Mouse (Mus musculus) thymus, adult 2 months (tissue): ENCODE measurements at regions not wholly inside any gene's neighbourhood (a gene's known extent, or its start where the extent isn't known, plus 50 kb on each side); places are given as distances from the start of the nearest gene placed in this dataset.

Source experiments
- DNase-seq: peaks from one replicate; pipeline ENCODE4 v3.0.0; 2021
- H3K27ac ChIP-seq: fragments of 200-500 bp; 2 replicates; pipeline ENCODE4 v1.5.1; 2012; ENCODE audit warnings: low read length, control low read depth; ENCODE audit not compliant: control insufficient read depth, insufficient read depth
- H3K27me3 ChIP-seq: fragments of 200-500 bp; 2 replicates; pipeline ENCODE4 v1.6.1; 2012; ENCODE audit warnings: mild to moderate bottlenecking, low read length, moderate library complexity, mixed read lengths; ENCODE audit not compliant: control insufficient read depth, insufficient read depth
- H3K36me3 ChIP-seq: fragments of 200-500 bp; 2 replicates; pipeline ENCODE4 v1.6.1; 2012; ENCODE audit warnings: mild to moderate bottlenecking, low read length, moderate library complexity; ENCODE audit not compliant: control insufficient read depth, insufficient read depth
- H3K4me1 ChIP-seq: fragments of 200-500 bp; replicated peaks from 2 replicates; pipeline ENCODE4 v1.6.1; 2012; ENCODE audit warnings: low read length; ENCODE audit not compliant: control insufficient read depth, insufficient read depth
- H3K4me3 ChIP-seq: fragments of 200-500 bp; 2 replicates; pipeline ENCODE4 v1.5.1; 2012; ENCODE audit warnings: mild to moderate bottlenecking, low read length, control low read depth, moderate library complexity; ENCODE audit not compliant: control insufficient read depth, insufficient read depth
- CTCF ChIP-seq: fragments of 200-500 bp; IDR thresholded peaks from 2 replicates; pipeline ENCODE4 v1.5.1; 2012; ENCODE audit warnings: mild to moderate bottlenecking, control low read depth, low read length, moderate library complexity, borderline replicate concordance; ENCODE audit not compliant: control insufficient read depth, poor library complexity, insufficient read depth; ENCODE audit errors: extremely low read depth
- POLR2A ChIP-seq: fragments of 200-500 bp; IDR thresholded peaks from 2 replicates; pipeline ENCODE4 v1.6.1; 2012; ENCODE audit warnings: mild to moderate bottlenecking, low read length, control low read depth, moderate library complexity; ENCODE audit not compliant: control insufficient read depth, poor library complexity, insufficient read depth; ENCODE audit errors: extremely low read depth
- WGBS: fragments of 180-500 bp; shearing (Covaris S2); methylation state at CpG from one replicate; pipeline ENCODE4 v1.1.7; 2018; 5-methylcytosine and 5-hydroxymethylcytosine counted together

DNA sequence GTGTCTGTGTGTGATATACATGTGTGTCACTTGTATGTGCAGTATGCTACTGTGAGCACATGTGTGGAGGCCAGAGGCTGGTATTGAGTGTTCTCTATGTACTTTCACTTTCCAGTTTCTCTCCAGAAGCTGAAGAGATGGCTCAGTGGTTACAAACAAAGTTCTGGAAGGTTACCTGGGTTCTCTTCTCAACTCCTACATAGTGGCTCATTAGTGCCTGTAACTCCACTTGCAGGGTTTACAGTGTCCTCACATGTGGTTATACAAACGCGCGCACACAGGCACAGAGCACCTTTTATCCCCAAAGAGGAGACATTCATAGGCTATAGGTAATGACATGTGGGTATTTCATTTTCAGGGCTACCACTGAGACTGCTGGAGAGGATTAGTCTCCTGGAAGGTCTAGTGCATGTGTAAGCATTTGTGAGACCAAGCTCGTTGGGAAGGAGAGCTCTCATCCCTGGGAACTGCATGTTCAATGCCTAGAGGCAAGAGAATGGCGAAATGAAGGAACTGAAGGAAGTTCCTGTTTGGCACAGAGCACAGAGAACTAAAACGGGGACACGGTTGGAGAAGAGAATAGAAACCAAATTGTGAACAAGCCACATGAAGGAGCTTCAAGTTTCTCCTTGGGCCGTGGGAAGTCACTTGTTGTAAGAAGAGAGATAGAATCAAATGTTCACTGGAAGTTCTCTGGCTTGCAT is 153.7 kb downstream of the Cog6 start:
- no peaks in the 10 kb centered on the region for H3K36me3 ChIP-seq
- no peak overlapping the region for H3K27ac ChIP-seq
- H3K27me3 ChIP-seq, result no peaks in the 10 kb centered on the region
- H3K4me3 ChIP-seq, result no peak overlapping the region
- DNase-seq, result no peak
- WGBS, result 15% methylated on average over 8 of the region's 8 CpGs
- TF ChIP-seq CTCF (no peak), POLR2A (no peak)
- peaks cover 15% of the 10 kb centered on the region for H3K4me1 ChIP-seq

DNA sequence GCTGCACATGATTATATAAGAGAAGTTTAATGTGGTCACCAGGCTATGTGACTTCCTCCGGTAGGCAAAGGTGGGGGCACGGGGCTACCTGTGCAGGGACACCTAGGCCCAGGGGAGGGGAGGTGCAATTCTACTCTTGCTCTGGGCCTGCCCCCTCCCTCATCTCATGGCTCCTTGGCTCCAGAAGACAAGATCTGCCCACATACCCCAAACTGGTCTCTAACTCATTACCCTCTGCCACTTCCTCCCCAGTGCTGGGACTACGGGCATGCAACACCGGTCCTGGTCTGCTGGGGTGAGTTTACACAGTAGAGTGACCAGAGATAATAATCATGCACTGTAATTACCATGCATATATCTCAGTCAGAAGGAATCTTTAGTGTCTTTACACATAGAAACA is 155.0 kb downstream of the Cog6 start:
- H3K27ac ChIP-seq, result no peak overlapping the region
- H3K4me3 ChIP-seq, result no peak overlapping the region
- TF ChIP-seq CTCF (no peak), POLR2A (no peak)
- no peak for DNase-seq
- WGBS, result 61% methylated on average over 4 of the region's 4 CpGs
- peaks cover 19% of the 10 kb centered on the region for H3K4me1 ChIP-seq
- no peaks in the 10 kb centered on the region for H3K36me3 ChIP-seq
- H3K27me3 ChIP-seq, result no peaks in the 10 kb centered on the region

DNA sequence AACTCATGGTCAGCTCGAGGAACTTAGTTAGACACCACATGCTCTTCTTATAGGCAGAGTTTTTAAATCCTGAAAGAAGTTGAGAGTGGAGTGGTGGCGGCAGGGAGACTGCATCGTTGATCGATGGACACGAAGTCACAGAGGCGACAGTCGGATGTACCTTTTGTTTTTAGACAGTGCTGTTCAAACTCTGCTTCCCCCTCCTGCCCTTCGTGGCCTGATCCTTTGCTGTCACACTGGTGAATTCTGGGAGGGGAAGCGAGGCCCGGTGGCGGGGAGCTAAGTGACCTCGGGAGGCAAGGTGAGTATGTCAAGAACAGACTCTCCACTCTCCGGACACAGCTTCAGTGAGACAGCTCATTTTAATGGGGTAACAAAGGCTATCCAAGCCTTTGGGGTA is 155.5 kb downstream of the Cog6 start:
- no peak overlapping the region for H3K27ac ChIP-seq
- WGBS, result 91% methylated on average over 13 of the region's 13 CpGs
- no peaks in the 10 kb centered on the region for H3K27me3 ChIP-seq
- no peak for TF ChIP-seq CTCF
- peaks cover 21% of the 10 kb centered on the region for H3K4me1 ChIP-seq
- no peak overlapping the region for H3K4me3 ChIP-seq
- no peaks in the 10 kb centered on the region for H3K36me3 ChIP-seq
- DNase-seq, result no peak

DNA sequence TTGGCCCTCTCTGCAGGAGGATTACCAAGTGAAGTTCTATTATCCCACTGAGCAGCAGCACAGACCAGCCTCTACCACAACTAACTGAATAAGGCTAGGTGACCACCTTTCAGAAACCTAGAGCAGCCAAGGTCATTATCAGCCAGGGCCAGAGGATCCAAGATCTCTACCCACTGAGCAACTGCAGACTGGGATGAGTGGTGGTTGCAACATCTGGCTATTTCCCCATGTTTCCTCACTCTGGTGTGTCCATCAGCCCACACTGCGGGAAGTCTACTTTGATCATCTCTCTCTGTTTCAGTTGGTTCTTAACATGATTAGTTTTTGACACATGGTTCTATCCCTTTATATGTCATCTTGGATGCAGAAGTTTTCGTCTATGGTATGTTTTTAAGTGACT is 157.2 kb downstream of the Cog6 start:
- peaks cover 17% of the 10 kb centered on the region for H3K4me1 ChIP-seq
- no peak overlapping the region for H3K4me3 ChIP-seq
- TF ChIP-seq CTCF (no peak), POLR2A (no peak)
- DNase-seq, result no peak
- 97% methylated on average over 2 of the region's 2 CpGs for WGBS
- H3K27me3 ChIP-seq, result no peaks in the 10 kb centered on the region
- no peaks in the 10 kb centered on the region for H3K36me3 ChIP-seq
- no peak overlapping the region for H3K27ac ChIP-seq

DNA sequence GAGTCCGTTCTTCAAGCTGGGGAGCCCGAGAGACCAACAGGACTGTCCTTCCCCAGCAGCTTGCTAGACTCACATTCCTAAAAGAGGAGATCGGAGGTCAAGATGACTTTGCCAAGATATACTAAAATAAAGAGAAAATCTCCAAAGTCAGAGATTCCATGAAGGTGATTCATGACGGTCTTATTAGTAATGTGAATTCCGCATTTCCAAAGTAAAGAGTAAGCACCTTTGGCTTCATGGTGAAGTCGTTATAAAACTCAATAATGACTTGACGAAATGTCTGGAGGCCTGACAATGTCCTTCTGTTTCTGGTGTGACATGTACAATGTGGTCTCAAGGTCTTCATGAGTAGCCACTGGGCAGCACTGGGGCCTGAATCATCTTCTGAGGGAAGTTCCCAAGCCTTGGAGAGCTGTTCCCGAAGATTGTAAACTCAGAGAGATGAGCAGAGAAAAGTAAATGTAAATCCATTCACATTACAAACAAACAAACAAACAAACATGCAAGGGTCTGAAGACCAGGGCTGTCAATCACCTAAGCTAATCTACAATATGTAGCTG is 157.7 kb downstream of the Cog6 start:
- Histone ChIP-seq H3K27ac (no peak overlapping the region), H3K27me3 (no peaks in the 10 kb centered on the region), H3K4me1 (peaks cover 16% of the 10 kb centered on the region), H3K4me3 (no peak overlapping the region), H3K36me3 (no peaks in the 10 kb centered on the region)
- no peak for TF ChIP-seq CTCF
- no peak for TF ChIP-seq POLR2A
- DNase-seq, result no peak
- WGBS, result 97% methylated on average over 8 of the region's 8 CpGs

DNA sequence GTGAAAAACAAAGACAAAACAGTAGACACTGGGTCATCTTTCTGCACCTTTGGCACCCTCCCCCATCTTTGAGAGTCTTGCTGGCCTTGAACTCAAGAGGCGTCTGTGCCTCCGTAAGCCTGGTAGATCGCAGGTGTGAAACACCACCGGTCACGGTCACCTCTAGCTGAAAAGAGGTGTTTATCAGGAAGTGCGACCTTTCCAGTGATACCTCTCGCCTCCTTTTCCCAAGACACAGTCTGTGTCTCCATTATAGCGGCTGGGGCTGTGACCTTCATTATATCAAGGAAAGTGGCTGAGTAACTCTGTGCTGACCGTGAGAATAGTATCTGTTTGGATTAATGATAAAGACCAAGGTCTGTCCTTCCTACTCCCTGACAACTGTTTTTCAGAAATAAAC is 158.8 kb downstream of the Cog6 start:
- 95% methylated on average over 9 of the region's 9 CpGs for WGBS
- no peak overlapping the region for H3K27ac ChIP-seq
- no peaks in the 10 kb centered on the region for H3K36me3 ChIP-seq
- H3K4me1 ChIP-seq, result peaks cover 9% of the 10 kb centered on the region
- TF ChIP-seq CTCF (no peak), POLR2A (no peak)
- H3K4me3 ChIP-seq, result no peak overlapping the region
- no peaks in the 10 kb centered on the region for H3K27me3 ChIP-seq
- no peak for DNase-seq

DNA sequence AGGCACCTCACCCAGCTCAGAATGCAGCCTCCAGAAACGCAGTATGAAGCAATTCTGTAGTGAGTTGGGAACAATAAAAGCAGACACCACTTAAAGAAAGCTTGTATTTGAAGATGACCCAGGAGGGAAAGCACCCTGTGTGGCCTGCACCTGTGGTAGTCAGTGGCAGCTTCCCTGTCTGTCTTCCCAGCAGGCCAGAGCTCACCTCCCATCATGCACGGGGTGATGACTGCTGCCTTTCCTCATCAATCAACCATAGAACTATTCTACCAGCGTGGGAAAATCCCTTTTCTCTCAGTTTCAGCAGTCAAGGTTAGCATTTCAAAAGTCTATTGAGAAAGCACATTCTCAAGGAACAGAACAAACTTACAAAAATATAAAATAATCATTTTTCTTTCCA is 160.0 kb downstream of the Cog6 start:
- no peaks in the 10 kb centered on the region for H3K36me3 ChIP-seq
- DNase-seq, result no peak
- no peak overlapping the region for H3K4me3 ChIP-seq
- TF ChIP-seq POLR2A (no peak), CTCF (no peak)
- 56% methylated on average over 3 of the region's 3 CpGs for WGBS
- no peak overlapping the region for H3K27ac ChIP-seq
- H3K27me3 ChIP-seq, result no peaks in the 10 kb centered on the region
- peaks cover 8% of the 10 kb centered on the region for H3K4me1 ChIP-seq
